Mouse (Mus musculus) heart, postnatal 0 days (tissue): ENCODE measurements around the gene Adamts8.

ENCODE experiments used
- CTCF ChIP-seq: IDR thresholded peaks from 2 replicates; pipeline ENCODE4 v1.5.1; 2016; ENCODE audit warnings: antibody characterized with exemption, control low read depth, low read depth
- EP300 ChIP-seq: IDR thresholded peaks from 2 replicates; pipeline ENCODE4 v1.6.1; 2016; ENCODE audit warnings: antibody characterized with exemption, low read depth

DNA sequence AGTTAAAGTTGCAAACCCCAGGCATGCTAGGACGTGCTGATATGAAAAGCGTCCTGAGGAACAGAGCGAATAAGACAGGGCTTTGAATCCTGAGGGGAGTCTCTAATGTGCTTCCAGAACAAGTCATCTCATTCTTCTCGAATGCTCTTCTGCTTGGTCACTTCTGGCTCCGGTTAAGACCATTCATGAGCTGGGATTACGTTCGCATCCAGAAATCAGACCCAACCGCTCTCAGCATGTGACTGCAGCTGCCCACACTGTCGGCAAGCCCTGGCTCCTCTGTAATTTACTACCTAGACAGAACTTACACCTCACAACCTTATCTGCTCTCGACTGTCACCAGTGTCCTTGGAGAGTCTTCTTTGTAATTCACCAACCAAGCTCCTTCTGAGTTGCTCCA is 58.3 kb downstream of the Adamts8 start:
- no peak for TF ChIP-seq CTCF
- TF ChIP-seq EP300: no peak
